Mouse (Mus musculus) splenic B cell, adult 2 months (primary cell): ENCODE measurements around the gene Atp6v0b.

ENCODE experiments used
- DNase-seq: peaks from one replicate; pipeline ENCODE4 v3.0.0-alpha.2; 2011; ENCODE audit warnings: low read depth, low spot score
- H3K27me3 ChIP-seq: 2 replicates; pipeline ENCODE4 v1.6.1; 2012; ENCODE audit warnings: mild to moderate bottlenecking, low read length, moderate library complexity, mixed read lengths; ENCODE audit not compliant: control insufficient read depth, poor library complexity, insufficient read depth, severe bottlenecking
- H3K36me3 ChIP-seq: 2 replicates; pipeline ENCODE4 v1.6.1; 2012; ENCODE audit warnings: mild to moderate bottlenecking, low read length, moderate library complexity, mixed read lengths; ENCODE audit not compliant: control insufficient read depth, poor library complexity, insufficient read depth, severe bottlenecking

The Atp6v0b gene

GRCm38 (mm10) chr4:117871787-117872186 lies 15.3 kb downstream of the Atp6v0b start:
- Histone ChIP-seq H3K27me3 (no peaks in the 10 kb centered on the region), H3K36me3 (no peaks in the 10 kb centered on the region)
- no peak for DNase-seq

DNA sequence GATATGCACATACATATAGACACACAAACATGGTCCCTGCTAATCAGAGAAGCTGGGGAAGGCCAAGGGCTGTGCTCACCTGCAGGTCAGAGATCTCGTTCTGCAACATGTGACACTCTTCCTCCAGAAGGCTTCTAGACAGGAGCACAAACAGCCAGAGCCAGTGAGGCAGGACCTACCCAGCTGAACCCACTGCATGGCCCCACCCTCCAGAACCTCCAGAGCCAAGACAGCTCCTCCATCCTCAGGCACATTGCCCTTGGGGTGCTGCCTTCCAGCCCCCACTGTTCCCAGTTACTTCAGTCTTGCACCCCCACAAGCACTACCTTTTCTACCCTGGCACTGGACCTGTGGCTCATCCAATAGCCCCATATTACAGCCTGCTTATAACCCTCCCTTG lies 16.7 kb downstream of the Atp6v0b start:
- Histone ChIP-seq H3K27me3 (no peaks in the 10 kb centered on the region), H3K36me3 (no peaks in the 10 kb centered on the region)
- no peak for DNase-seq

DNA sequence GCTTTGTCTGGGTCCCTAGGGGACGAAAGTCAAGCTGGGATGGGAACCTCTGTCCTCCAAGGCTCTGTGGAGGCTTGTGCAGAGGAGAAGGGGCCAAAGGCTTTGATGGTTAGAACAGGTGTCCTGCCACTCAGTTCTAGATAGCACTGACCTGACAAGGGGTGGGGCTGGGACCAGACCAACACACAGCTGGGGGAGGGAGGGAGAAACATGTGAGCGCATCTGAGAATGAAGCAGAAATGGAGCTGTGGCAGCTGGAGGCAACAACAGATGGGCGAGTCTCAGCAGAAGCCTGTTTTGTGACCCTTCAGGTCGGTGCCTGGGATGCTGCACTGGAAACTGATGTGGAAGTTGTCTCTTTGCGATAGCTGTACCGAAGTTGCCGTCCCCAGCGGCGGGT lies 17.8 kb downstream of the Atp6v0b start:
- DNase-seq: no peak
- H3K36me3 ChIP-seq: no peaks in the 10 kb centered on the region
- no peaks in the 10 kb centered on the region for H3K27me3 ChIP-seq

DNA sequence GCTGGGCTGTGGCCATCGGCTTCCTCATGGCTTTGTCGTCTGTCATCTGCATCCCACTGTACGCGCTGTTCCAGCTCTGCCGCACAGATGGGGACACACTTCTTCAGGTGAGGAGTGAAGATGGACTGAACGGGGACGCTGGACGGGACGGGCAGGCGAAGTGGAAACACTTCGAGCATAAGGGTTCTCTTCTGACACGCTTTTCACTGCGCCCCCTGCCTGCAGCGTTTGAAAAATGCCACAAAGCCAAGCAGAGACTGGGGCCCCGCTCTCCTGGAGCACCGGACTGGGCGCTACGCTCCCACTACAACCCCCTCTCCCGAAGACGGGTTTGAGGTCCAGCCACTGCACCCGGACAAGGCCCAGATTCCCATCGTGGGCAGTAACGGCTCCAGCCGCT lies 19.3 kb downstream of the Atp6v0b start:
- Histone ChIP-seq H3K27me3 (no peaks in the 10 kb centered on the region), H3K36me3 (no peaks in the 10 kb centered on the region)
- peak; percentile 67 for DNase-seq

- DNase-seq: no peak
- no peaks in the 10 kb centered on the region for H3K27me3 ChIP-seq
These were observed 20.1 kb downstream of the Atp6v0b start for GRCm38 (mm10) chr4:117867000-117867399.

DNA sequence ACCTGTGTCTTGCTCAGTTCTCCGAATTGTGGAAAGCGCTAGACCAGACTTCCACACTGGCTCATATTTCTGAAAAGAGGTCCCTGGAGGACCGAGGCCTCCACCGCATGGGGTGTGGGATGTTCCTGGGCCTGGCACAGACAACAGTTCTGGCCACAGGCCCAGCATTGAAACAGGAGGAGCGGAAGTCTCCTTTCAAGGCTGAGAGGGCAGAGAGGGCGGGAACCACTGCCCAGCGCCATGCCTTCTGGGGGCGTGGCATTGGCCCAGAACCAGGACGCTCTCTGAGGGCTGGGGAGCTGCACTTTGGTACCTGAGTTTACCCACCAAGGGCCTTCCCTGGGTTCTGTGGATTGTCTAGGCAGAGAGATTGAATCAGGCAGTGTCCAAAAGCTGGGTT lies 21.1 kb downstream of the Atp6v0b start:
- DNase-seq: peak; percentile 45
- H3K36me3 ChIP-seq: no peaks in the 10 kb centered on the region

More at GRCm38 (mm10) chr4:117867000-117867399, 20.1 kb downstream of the Atp6v0b start:
- no peaks in the 10 kb centered on the region for H3K36me3 ChIP-seq

GRCm38 (mm10) chr4:117862823-117863222 lies 24.3 kb downstream of the Atp6v0b start:
- no peaks in the 10 kb centered on the region for H3K27me3 ChIP-seq
- no peak for DNase-seq
- H3K36me3 ChIP-seq: no peaks in the 10 kb centered on the region

More for the DNA sequence above, 21.1 kb downstream of the Atp6v0b start:
- H3K27me3 ChIP-seq: no peaks in the 10 kb centered on the region

GRCm38 (mm10) chr4:117860570-117860969 lies 26.6 kb downstream of the Atp6v0b start:
- H3K27me3 ChIP-seq: no peaks in the 10 kb centered on the region
- no peak for DNase-seq
- H3K36me3 ChIP-seq: no peaks in the 10 kb centered on the region

DNA sequence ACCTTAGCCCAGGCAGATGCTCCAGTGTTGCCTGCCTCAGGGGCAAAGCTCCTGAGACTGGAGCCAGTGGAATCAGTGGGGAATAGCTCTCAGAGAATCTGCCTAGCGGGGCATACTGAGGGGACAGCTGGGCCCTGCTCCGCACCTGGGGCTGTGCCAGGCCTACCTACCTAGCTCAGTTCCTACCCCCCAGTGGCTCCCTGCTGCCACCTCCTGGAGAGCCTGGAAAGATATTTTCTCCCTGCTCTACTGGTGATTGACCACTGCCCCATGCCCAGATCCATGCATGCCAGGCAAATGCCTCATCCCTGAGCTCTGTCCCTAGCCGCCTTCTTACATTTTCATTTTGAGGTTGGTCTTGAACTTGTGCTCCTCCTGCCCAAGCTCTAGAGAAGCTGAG lies 28.3 kb downstream of the Atp6v0b start:
- Histone ChIP-seq H3K27me3 (no peaks in the 10 kb centered on the region), H3K36me3 (no peaks in the 10 kb centered on the region)
- DNase-seq: peak; percentile 42

DNA sequence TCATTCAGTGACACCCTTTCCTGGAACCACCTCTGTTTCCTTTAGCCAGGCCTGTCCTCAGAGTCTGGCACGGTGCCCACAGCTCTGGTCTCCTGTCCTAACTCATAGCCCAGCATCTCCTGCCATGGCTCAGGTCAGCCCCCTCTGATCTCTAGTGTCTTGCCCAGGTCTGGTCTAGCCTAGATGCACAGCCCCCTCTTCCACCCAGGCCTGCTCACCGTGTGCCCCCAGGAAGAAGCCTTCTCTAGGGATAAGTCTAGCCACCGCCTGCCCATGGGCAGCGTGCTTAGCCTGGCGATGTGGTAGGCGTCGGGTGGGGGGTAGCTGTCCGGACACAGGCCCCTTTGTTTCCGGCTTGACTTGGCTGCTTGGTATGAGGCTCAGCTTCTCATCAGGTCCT lies 32.0 kb downstream of the Atp6v0b start:
- no peak for DNase-seq
- no peaks in the 10 kb centered on the region for H3K36me3 ChIP-seq
- no peaks in the 10 kb centered on the region for H3K27me3 ChIP-seq

DNA sequence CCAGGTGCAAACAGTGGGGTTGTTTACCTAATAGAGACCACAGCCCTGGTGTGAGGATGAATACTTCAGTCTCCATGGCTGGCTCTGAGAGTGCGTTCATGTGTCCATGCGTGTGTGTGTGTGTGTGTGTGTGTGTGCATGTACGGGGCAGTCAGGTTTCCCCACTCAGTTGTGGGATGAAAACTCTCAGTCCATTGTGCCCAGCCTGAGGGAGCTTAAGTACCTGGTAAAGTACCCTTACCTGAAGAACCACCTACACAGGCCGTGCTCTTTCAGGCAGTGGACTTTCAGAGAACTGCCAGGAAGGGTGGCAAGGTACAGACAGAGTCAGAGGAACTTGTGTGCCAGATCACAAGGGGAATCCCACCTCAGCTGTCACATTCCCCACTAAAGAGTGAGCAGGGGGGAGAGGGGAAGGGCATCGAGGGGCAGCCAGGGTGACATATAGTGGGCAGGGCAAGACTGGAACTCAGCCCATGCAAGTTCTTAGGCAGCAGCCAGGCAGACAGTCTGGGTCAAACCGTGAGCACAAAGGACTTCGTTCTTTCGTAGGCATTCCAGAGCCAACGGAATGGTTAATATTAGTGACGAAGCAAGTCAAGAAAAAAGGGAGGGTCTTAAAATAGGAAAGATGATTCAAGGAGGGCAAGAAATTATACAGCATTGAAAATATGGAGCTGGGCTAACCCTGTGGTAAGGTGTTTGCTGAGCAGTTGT lies 34.8 kb downstream of the Atp6v0b start:
- DNase-seq: no peak
- Histone ChIP-seq H3K27me3 (no peaks in the 10 kb centered on the region), H3K36me3 (no peaks in the 10 kb centered on the region)

DNA sequence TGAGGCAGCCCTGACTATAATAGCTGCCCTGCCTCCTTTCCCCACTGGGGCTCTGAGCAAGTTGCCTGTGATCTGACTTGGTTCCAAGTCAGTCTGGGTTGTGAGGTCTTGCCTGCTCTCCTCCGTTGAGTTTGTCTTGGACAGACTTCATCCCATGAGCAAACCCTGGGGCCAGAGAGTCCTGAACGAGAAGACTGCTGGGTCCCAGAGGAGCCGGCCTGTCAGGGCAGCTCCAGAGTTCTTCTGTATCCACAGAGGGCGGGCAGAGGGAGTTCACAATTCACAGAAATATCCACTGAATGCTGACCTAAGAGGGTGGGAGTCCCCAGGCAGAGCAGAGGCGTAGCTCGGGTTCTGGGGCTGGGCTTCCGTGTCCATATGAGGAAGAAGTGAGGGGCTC lies 36.3 kb downstream of the Atp6v0b start:
- Histone ChIP-seq H3K36me3 (no peaks in the 10 kb centered on the region), H3K27me3 (no peaks in the 10 kb centered on the region)
- no peak for DNase-seq

DNA sequence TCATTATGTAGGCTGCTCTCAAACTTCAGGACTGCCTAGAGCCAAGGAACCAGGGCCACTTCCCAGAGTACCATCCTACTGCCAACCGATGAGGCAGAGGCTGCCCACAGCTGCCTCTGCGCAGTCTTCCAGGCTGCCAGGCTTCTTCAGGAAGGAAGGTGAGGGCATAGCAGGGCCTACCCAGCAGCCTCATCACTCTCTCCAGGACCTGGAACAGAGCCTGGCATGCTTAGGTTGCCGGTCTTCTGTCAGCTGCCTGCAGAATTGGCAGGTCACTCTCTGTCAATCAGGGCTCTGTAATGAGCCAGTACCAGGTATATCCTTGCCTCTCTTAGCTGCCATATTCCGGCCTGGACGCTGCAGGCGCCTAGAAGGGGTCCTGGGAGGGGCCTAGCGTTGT lies 37.0 kb downstream of the Atp6v0b start:
- Histone ChIP-seq H3K36me3 (no peaks in the 10 kb centered on the region), H3K27me3 (no peaks in the 10 kb centered on the region)
- no peak for DNase-seq

DNA sequence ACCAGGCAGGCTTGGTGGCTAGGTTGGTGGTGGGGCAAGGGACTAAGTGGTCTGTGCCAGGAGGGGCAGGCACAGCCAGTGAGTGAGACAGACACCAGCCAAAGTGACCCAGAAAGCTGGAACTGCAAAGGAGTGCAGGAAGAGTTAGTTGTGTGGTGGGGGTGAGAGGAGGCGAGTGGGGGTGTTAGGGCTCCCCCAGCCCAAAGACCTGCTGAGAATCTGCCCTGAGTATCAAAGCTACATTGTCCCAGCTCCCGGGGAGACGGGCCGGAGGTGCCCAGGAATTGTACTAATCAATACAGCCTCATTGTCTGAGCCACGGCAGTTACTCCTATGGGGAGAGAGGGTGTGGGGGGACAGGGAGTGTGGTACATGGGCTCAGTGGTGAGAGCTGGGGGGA lies 37.6 kb downstream of the Atp6v0b start:
- H3K27me3 ChIP-seq: no peaks in the 10 kb centered on the region
- no peaks in the 10 kb centered on the region for H3K36me3 ChIP-seq
- DNase-seq: no peak

DNA sequence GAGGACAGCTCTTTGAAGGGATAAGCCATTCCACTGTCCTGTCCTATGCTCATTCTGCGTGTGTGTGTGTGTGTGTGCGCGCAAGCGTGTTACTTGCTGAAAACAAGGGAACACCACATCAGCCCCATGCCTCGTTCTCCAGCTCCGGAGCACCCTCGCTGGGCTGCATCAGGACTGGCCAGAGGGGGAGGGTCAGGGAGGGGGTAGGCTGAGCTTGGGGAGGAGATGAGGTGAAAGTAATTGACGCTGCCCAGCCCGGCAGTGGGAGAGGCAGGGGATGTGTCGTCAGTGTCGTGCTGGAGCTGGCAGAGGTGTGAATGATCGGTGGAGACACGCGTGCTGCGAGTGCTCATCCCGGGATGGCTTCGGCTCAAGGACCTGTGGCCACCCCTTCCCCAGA lies 38.1 kb downstream of the Atp6v0b start:
- H3K27me3 ChIP-seq: no peaks in the 10 kb centered on the region
- H3K36me3 ChIP-seq: no peaks in the 10 kb centered on the region
- no peak for DNase-seq

DNA sequence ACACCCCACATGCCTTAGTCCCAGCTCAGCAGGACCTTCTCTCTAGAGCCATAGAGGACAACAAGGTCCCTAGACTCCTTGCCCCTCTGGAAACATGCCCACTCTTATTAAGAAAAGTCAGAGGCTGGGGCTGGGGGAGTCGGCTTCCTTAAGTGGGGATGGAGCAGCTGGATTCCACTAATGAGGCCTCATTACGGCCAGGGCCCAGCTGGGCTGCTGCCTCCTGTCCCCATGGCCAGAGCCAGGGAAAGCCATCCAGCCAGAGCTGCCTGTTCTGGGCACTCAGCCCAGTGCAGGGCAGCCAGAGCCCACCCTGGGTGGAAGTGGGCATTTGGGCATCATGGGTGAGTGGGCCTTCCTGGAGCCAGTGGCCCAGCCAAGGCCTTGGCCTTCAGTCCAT lies 40.1 kb downstream of the Atp6v0b start:
- DNase-seq: no peak
- Histone ChIP-seq H3K27me3 (no peaks in the 10 kb centered on the region), H3K36me3 (no peaks in the 10 kb centered on the region)
